Mouse (Mus musculus) ES-E14 (cell line): Measurements from ENCODE around the gene Vrk3. TPM values are rescaled to one million over a fixed set of nuclear protein-coding genes. Genes with fewer than 3 reads are reported as not detected.

ENCODE experiments used
- DNase-seq: peaks from one replicate; pipeline ENCODE4 v3.0.0-alpha.2; 2013; ENCODE audit warnings: low read depth, low spot score
- H3K27ac ChIP-seq: 2 replicates; pipeline ENCODE4 v1.5.1; 2012; ENCODE audit warnings: low read depth, mild to moderate bottlenecking, low read length, moderate library complexity, mixed read lengths; ENCODE audit not compliant: poor library complexity, insufficient read depth, severe bottlenecking
- H3K36me3 ChIP-seq: 2 replicates; pipeline ENCODE4 v1.6.1; 2012; ENCODE audit warnings: mild to moderate bottlenecking, low read length, moderate library complexity, mixed read lengths; ENCODE audit not compliant: control insufficient read depth, poor library complexity, insufficient read depth, severe bottlenecking
- H3K4me1 ChIP-seq, 2 experiments: fragments of 150-350 bp in 1 of 2; sonication (generic) in 1 of 2; 2 replicates each; pipeline ENCODE4 v1.6.1; 2012; ENCODE audit warnings: low read length in 2 of 2, mild to moderate bottlenecking in 1 of 2, mixed read lengths in 1 of 2; ENCODE audit not compliant: control insufficient read depth in 2 of 2, insufficient read depth in 2 of 2, poor library complexity in 1 of 2
- H3K4me3 ChIP-seq, 2 experiments: fragments of 150-350 bp in 1 of 2; sonication (generic) in 1 of 2; 2 replicates each; pipeline ENCODE4 v1.5.1; 2012; ENCODE audit warnings: low read length in 2 of 2, low read depth in 1 of 2, mild to moderate bottlenecking in 1 of 2, mixed read lengths in 1 of 2; ENCODE audit not compliant: insufficient read depth in 1 of 2, poor library complexity in 1 of 2, severe bottlenecking in 1 of 2
- H3K9ac ChIP-seq: 2 replicates; pipeline ENCODE4 v1.6.1; 2012; ENCODE audit warnings: low read depth, mild to moderate bottlenecking, low read length, mixed read lengths; ENCODE audit not compliant: poor library complexity, insufficient read depth, severe bottlenecking
- H3K9me3 ChIP-seq: fragments of 150-350 bp; sonication (generic); 2 replicates; pipeline ENCODE4 v1.6.1; 2012; ENCODE audit warnings: low read depth, mild to moderate bottlenecking, low read length; ENCODE audit not compliant: control insufficient read depth, insufficient read depth
- CHD2 ChIP-seq: IDR thresholded peaks from 2 replicates; pipeline ENCODE4 v1.6.1; 2014; ENCODE audit warnings: mild to moderate bottlenecking, low read depth, low read length, inconsistent platforms
- HCFC1 ChIP-seq: IDR thresholded peaks from 2 replicates; pipeline ENCODE4 v1.6.1; 2012; ENCODE audit warnings: low read length, inconsistent platforms, borderline replicate concordance; ENCODE audit not compliant: insufficient read depth
- MAFK ChIP-seq: IDR thresholded peaks from 2 replicates; pipeline ENCODE4 v1.6.1; 2014; ENCODE audit warnings: mild to moderate bottlenecking, low read depth, low read length, inconsistent platforms; ENCODE audit not compliant: insufficient read depth
- ZC3H11A ChIP-seq: IDR thresholded peaks from 2 replicates; pipeline ENCODE4 v1.6.1; 2012; ENCODE audit warnings: low read depth, mild to moderate bottlenecking, inconsistent platforms, low read length, borderline replicate concordance
- ZNF384 ChIP-seq: IDR thresholded peaks from 2 replicates; pipeline ENCODE4 v1.6.1; 2012; ENCODE audit warnings: low read depth, low read length, inconsistent platforms
- in situ Hi-C, 2 experiments: fragments of 600-800 bp; cut with MboI; formaldehyde crosslinking; loops; one replicate each; pipeline ENCODE4 v1.15.1; 2025; ENCODE audit warnings: low sequenced_read_pairs in 2 of 2, inconsistent platforms in 1 of 2; ENCODE audit not compliant: unreplicated experiment in 2 of 2
- total RNA-seq: library from RNA; depleted of rRNA; stranded (reverse); fragments of 300-350 nt; gene quantifications from 2 replicates; pipeline ENCODE4 v1.2.3, GENCODE M21; 2012; rRNA removed

The Vrk3 gene
- 17.8 and 23.2 TPM in 2 replicates for total RNA-seq

- in situ Hi-C loops: no loop called here
- peak within 1 kb of the TSS; percentile 71 for H3K27ac ChIP-seq
- peak within 1 kb of the TSS; percentile 89 for H3K9ac ChIP-seq
- H3K36me3 ChIP-seq: peaks cover 5% of the 10 kb centered on the region; the same call in 1 of the 2 replicates
- H3K4me1 ChIP-seq: peaks cover 2 to 3% of the 10 kb centered on the region in 2 experiments; a peak in 3 of 4 replicates
- DNase-seq: peak; percentile 95
- peak within 1 kb of the TSS; percentile 81 to 87 for H3K4me3 ChIP-seq
- TF ChIP-seq HCFC1: peak; percentile 93
- no peak for TF ChIP-seq ZC3H11A
- no peaks in the 10 kb centered on the region for H3K9me3 ChIP-seq
Observed at GRCm38 (mm10) chr7:44748101-44749044, at the start of gene Vrk3. Gene Vrk3 (plus strand): TSS chr7:44748413.

- Histone ChIP-seq H3K36me3 (no peaks in the 10 kb centered on the region), H3K9me3 (no peaks in the 10 kb centered on the region), H3K4me1 (peaks cover 7 to 9% of the 10 kb centered on the region in 2 experiments; a peak in 3 of 4 replicates), H3K27ac (peak overlapping the region; percentile 32; the same call in 1 of the 2 replicates), H3K4me3 (no peak overlapping the region), H3K9ac (no peak overlapping the region; the same call in 1 of the 2 replicates)
- no peak for DNase-seq
- in situ Hi-C loops: no loop called here
- no peak for TF ChIP-seq HCFC1
- no peak for TF ChIP-seq CHD2
- TF ChIP-seq MAFK: no peak
- TF ChIP-seq ZNF384: no peak
- TF ChIP-seq ZC3H11A: no peak
Observed at GRCm38 (mm10) chr7:44701921-44702320, 46.3 kb upstream of the Vrk3 start.

GRCm38 (mm10) chr7:44702985-44703384, 45.2 kb upstream of the Vrk3 start:
- in situ Hi-C loops: no loop called here
- Histone ChIP-seq H3K36me3 (no peaks in the 10 kb centered on the region), H3K4me1 (peaks cover 5 to 6% of the 10 kb centered on the region in 2 experiments; a peak in 3 of 4 replicates), H3K9me3 (no peaks in the 10 kb centered on the region), H3K9ac (peak overlapping the region; percentile 42; the same call in 1 of the 2 replicates), H3K27ac (peak overlapping the region; percentile 72; the same call in 1 of the 2 replicates), H3K4me3 (peak overlapping the region; percentile 45 to 57)
- TF ChIP-seq CHD2 (no peak), MAFK (no peak), ZNF384 (no peak), ZC3H11A (no peak), HCFC1 (no peak)
- no peak for DNase-seq

DNA sequence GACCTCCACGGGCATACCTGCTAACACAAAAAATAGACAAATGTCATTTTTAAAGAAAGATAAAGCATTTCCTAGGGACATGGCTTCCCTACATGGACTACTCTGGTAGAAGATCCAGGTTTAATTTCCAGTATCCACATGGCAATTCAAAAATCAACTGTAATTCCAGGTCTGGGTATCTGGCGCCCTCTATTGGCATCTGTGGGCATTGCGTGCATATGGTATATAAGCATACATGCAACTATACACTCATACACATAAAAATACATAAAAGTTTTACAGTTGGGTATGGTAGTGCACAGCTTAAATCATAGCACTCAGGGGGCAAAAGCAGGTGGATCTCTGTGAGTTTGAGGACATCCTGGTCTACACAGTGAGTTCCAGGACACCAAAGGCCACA, 43.9 kb upstream of the Vrk3 start:
- in situ Hi-C loops: no loop called here
- H3K4me1 ChIP-seq: peaks cover 5 to 7% of the 10 kb centered on the region in 2 experiments
- H3K4me3 ChIP-seq: peak overlapping the region; percentile 57 to 60
- TF ChIP-seq HCFC1: no peak
- TF ChIP-seq ZC3H11A: no peak
- no peak for TF ChIP-seq ZNF384
- TF ChIP-seq MAFK: no peak
- no peak for TF ChIP-seq CHD2
- no peaks in the 10 kb centered on the region for H3K9me3 ChIP-seq
- H3K27ac ChIP-seq: peak overlapping the region; percentile 44; the same call in 1 of the 2 replicates
- H3K9ac ChIP-seq: peak overlapping the region; percentile 68; the same call in 1 of the 2 replicates
- H3K36me3 ChIP-seq: no peaks in the 10 kb centered on the region
- no peak for DNase-seq
